Mouse (Mus musculus): ENCODE data around the gene Zc2hc1b. TPM values are rescaled to one million over a fixed set of nuclear protein-coding genes. Genes with fewer than 3 reads are reported as not detected.

Zc2hc1b gene
- polyA plus RNA-seq, 1 experiment from 2014 or later, result not detected

- Histone ChIP-seq H3K36me3 (ENCODE audit: insufficient read depth, low read length) (no peaks in the 10 kb centered on the region), H3K4me1 (ENCODE audit: insufficient read depth, low read depth, low read length) (0 out of 2 replicates have a peak, but pooled peaks cover 3% of the 10 kb centered on the region), H3K9me3 (ENCODE audit: low read length) (no peaks in the 10 kb centered on the region), H3K4me3 (ENCODE audit: low read depth, low read length) (no peak overlapping the region), H3K27ac (ENCODE audit: low read length) (no peak overlapping the region), H3K27me3 (replicated peaks; ENCODE audit: insufficient read depth, low read length) (no peaks in the 10 kb centered on the region), H3K9ac (replicated peaks; ENCODE audit: low read depth) (no peak overlapping the region), H3K4me2 (replicated peaks; ENCODE audit: low read depth, low read length) (no peak overlapping the region)
- peak; percentile 81 for ATAC-seq
- 59% methylated on average over 9 of the region's 9 CpGs for WGBS
- peak; percentile 70 for DNase-seq (ENCODE audit: low spot score)
- TF ChIP-seq EP300 (IDR thresholded peaks at IDR 0.05) (no peak), CTCF (IDR thresholded peaks at IDR 0.05) (no peak)
Measured at GRCm38 (mm10) chr10:13212326-13212725, 34.5 kb upstream of the Zc2hc1b start.

- 0 out of 2 replicates have a peak, but pooled peaks cover 3% of the 10 kb centered on the region for H3K4me1 ChIP-seq (ENCODE audit: insufficient read depth, low read depth, low read length)
- H3K36me3 ChIP-seq (ENCODE audit: insufficient read depth, low read length), result no peaks in the 10 kb centered on the region
- H3K27me3 ChIP-seq (replicated peaks; ENCODE audit: insufficient read depth, low read length), result no peaks in the 10 kb centered on the region
- no peak for TF ChIP-seq EP300 (IDR thresholded peaks at IDR 0.05)
- no peak for TF ChIP-seq CTCF (IDR thresholded peaks at IDR 0.05)
- H3K9me3 ChIP-seq (ENCODE audit: low read length), result no peaks in the 10 kb centered on the region
- no peak overlapping the region for H3K4me3 ChIP-seq (ENCODE audit: low read depth, low read length)
- 19% methylated on average over 8 of the region's 8 CpGs for WGBS
- DNase-seq (ENCODE audit: low spot score), result peak; percentile 22
- no peak overlapping the region for H3K27ac ChIP-seq (ENCODE audit: low read length)
- ATAC-seq, result peak; percentile 59
- H3K9ac ChIP-seq (replicated peaks; ENCODE audit: low read depth), result no peak overlapping the region
- H3K4me2 ChIP-seq (replicated peaks; ENCODE audit: low read depth, low read length), result no peak overlapping the region
Measured at GRCm38 (mm10) chr10:13209930-13210637, 32.3 kb upstream of the Zc2hc1b start.

GRCm38 (mm10) chr10:13209506-13209905, 31.7 kb upstream of the Zc2hc1b start:
- no peak overlapping the region for H3K4me2 ChIP-seq (replicated peaks; ENCODE audit: low read depth, low read length)
- H3K27me3 ChIP-seq (replicated peaks; ENCODE audit: insufficient read depth, low read length), result no peaks in the 10 kb centered on the region
- DNase-seq (ENCODE audit: low spot score) (peak; percentile 5), ATAC-seq (no peak)
- no peaks in the 10 kb centered on the region for H3K36me3 ChIP-seq (ENCODE audit: insufficient read depth, low read length)
- H3K4me1 ChIP-seq (ENCODE audit: insufficient read depth, low read depth, low read length), result 0 out of 2 replicates have a peak, but pooled peaks cover 3% of the 10 kb centered on the region
- no peak overlapping the region for H3K9ac ChIP-seq (replicated peaks; ENCODE audit: low read depth)
- no peak overlapping the region for H3K27ac ChIP-seq (ENCODE audit: low read length)
- WGBS, result 44% methylated on average over 3 of the region's 3 CpGs
- H3K9me3 ChIP-seq (ENCODE audit: low read length), result no peaks in the 10 kb centered on the region
- TF ChIP-seq CTCF (IDR thresholded peaks at IDR 0.05) (0 out of 2 replicates have a peak, but pooled peaks have one; percentile 4), EP300 (IDR thresholded peaks at IDR 0.05) (no peak)
- no peak overlapping the region for H3K4me3 ChIP-seq (ENCODE audit: low read depth, low read length)

GRCm38 (mm10) chr10:13209061-13209460, 31.2 kb upstream of the Zc2hc1b start:
- TF ChIP-seq CTCF (IDR thresholded peaks at IDR 0.05), result no peak
- no peak for TF ChIP-seq EP300 (IDR thresholded peaks at IDR 0.05)
- Histone ChIP-seq H3K4me1 (ENCODE audit: insufficient read depth, low read depth, low read length) (0 out of 2 replicates have a peak, but pooled peaks cover 3% of the 10 kb centered on the region), H3K36me3 (ENCODE audit: insufficient read depth, low read length) (no peaks in the 10 kb centered on the region), H3K27ac (ENCODE audit: low read length) (no peak overlapping the region), H3K4me2 (replicated peaks; ENCODE audit: low read depth, low read length) (no peak overlapping the region), H3K9ac (replicated peaks; ENCODE audit: low read depth) (no peak overlapping the region), H3K9me3 (ENCODE audit: low read length) (no peaks in the 10 kb centered on the region), H3K27me3 (replicated peaks; ENCODE audit: insufficient read depth, low read length) (no peaks in the 10 kb centered on the region), H3K4me3 (ENCODE audit: low read depth, low read length) (no peak overlapping the region)
- DNase-seq (ENCODE audit: low spot score) (no peak), ATAC-seq (no peak)
- 81% methylated on average over 4 of the region's 4 CpGs for WGBS

- no peaks in the 10 kb centered on the region for H3K27me3 ChIP-seq (replicated peaks; ENCODE audit: insufficient read depth, low read length)
- H3K9me3 ChIP-seq (ENCODE audit: low read length), result no peaks in the 10 kb centered on the region
- H3K27ac ChIP-seq (ENCODE audit: low read length), result no peak overlapping the region
- H3K36me3 ChIP-seq (ENCODE audit: insufficient read depth, low read length), result no peaks in the 10 kb centered on the region
- 89% methylated on average over 6 of the region's 6 CpGs for WGBS
- no peak overlapping the region for H3K9ac ChIP-seq (replicated peaks; ENCODE audit: low read depth)
- no peak overlapping the region for H3K4me2 ChIP-seq (replicated peaks; ENCODE audit: low read depth, low read length)
- DNase-seq (ENCODE audit: low spot score) (no peak), ATAC-seq (no peak)
- H3K4me3 ChIP-seq (ENCODE audit: low read depth, low read length), result no peak overlapping the region
- no peak for TF ChIP-seq CTCF (IDR thresholded peaks at IDR 0.05)
- no peak for TF ChIP-seq EP300 (IDR thresholded peaks at IDR 0.05)
- no peaks in the 10 kb centered on the region for H3K4me1 ChIP-seq (ENCODE audit: insufficient read depth, low read depth, low read length)
Measured at GRCm38 (mm10) chr10:13201741-13202293, 24.0 kb upstream of the Zc2hc1b start.

GRCm38 (mm10) chr10:13200862-13201261, 23.0 kb upstream of the Zc2hc1b start:
- H3K4me3 ChIP-seq (ENCODE audit: low read depth, low read length), result no peak overlapping the region
- TF ChIP-seq CTCF (IDR thresholded peaks at IDR 0.05) (no peak), EP300 (IDR thresholded peaks at IDR 0.05) (no peak)
- H3K27ac ChIP-seq (ENCODE audit: low read length), result no peak overlapping the region
- no peaks in the 10 kb centered on the region for H3K36me3 ChIP-seq (ENCODE audit: insufficient read depth, low read length)
- H3K9ac ChIP-seq (replicated peaks; ENCODE audit: low read depth), result no peak overlapping the region
- H3K4me2 ChIP-seq (replicated peaks; ENCODE audit: low read depth, low read length), result no peak overlapping the region
- no peaks in the 10 kb centered on the region for H3K27me3 ChIP-seq (replicated peaks; ENCODE audit: insufficient read depth, low read length)
- H3K4me1 ChIP-seq (ENCODE audit: insufficient read depth, low read depth, low read length), result no peaks in the 10 kb centered on the region
- ATAC-seq (no peak), DNase-seq (ENCODE audit: low spot score) (no peak)
- H3K9me3 ChIP-seq (ENCODE audit: low read length), result no peaks in the 10 kb centered on the region
- WGBS, result 89% methylated on average over 3 of the region's 3 CpGs

All from lung, postnatal 0 days (tissue).